Mouse (Mus musculus) liver, postnatal 0 days (tissue): ENCODE results near the gene Il20.
A peak's percentile ranks its signal among the peaks of the same experiment; 100 is the strongest.

Experiments
- CTCF ChIP-seq: sonication (generic); IDR thresholded peaks from 2 replicates; pipeline ENCODE4 v1.5.1; 2016; ENCODE audit warnings: antibody characterized with exemption, low read depth
- EP300 ChIP-seq: IDR thresholded peaks from 2 replicates; pipeline ENCODE4 v1.6.1; 2016; ENCODE audit warnings: antibody characterized with exemption, low read depth, mild to moderate bottlenecking

DNA sequence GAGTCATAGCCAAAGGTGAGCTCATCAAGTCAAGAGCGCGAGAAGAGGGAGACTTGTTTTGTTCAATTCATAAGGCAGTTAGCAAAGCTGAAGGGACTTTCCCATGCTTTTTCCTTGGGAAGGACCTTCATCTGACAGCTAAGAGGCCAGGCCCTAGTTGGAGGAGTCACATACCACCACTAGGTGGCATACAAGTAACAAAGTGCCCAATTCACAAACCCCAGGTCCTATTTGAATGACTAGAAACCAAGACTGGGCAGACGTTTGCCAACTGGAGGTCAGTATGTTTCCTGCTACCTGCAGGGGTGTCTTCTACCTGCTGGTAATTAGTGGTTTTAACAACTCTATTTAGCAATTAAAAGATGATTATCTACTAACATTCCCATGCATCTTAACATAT, 36.1 kb downstream of the Il20 start:
- peak; percentile 73 for TF ChIP-seq CTCF
- no peak for TF ChIP-seq EP300
